Mouse (Mus musculus): Measurements from ENCODE around the gene Nog. TPM values are rescaled to one million over a fixed set of nuclear protein-coding genes. Genes with fewer than 3 reads are reported as not detected.

The Nog gene
- 3.4 TPM for polyA plus RNA-seq (2014; fragmentation: Illumina TruSeq; extraction: RNeasy Lipid Tissue Mini Kit (QIAGEN cat#74804); ENCODE audit: low read depth, low replicate concordance)

DNA sequence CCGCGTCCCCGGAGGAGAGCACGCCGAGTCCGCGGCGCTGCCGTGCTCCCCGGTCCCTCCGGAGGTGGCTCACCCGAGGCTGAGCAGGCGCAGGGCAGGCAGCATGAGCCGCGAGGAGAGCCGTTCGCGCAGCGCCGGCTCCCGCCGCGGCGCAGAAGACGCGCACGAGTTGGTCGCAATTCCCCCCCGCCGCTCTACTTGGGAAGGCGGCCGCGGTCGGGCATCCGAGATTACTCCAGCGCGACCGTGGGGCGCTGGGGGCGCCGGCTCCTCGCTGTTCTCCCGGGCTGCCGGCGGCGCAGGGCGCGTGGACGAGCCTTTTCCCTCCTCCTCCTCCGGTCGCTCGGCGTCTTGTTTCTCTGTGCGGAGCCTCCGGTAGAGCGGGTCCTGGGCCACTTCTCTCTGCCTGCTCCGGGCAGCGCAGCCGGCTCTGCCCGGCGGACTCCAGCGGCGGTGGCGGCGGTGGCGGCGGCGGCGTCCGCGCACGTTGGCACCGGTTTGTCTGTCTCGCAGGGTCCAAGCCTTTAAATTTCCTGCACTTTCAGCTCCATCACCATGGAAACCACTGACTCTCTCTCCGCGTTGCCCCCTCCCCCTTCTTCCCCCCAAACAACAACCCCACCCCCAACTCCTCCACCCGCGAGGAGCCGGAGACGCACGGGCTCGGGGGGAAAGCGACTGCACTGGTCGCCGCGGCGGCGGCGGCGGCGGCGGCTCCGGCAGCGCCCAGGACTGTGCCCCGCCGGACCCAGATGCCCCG is at the start of gene Nog:
Gene Nog (minus strand): TSS at position 277 of the 760 bp plus-strand sequence.

Other genes with a start within 250 kb of the Nog start
- gene Dgke, start 235.5 kb downstream of the Nog start, polyA plus RNA-seq (2014; fragmentation: Illumina TruSeq; extraction: RNeasy Lipid Tissue Mini Kit (QIAGEN cat#74804); ENCODE audit: low read depth, low replicate concordance), result 10.7 TPM
- not detected for gene Gm525, start 228.5 kb downstream of the Nog start, polyA plus RNA-seq (2014; fragmentation: Illumina TruSeq; extraction: RNeasy Lipid Tissue Mini Kit (QIAGEN cat#74804); ENCODE audit: low read depth, low replicate concordance)

Data from sigmoid colon, adult 10 weeks (tissue).